Mouse (Mus musculus) cerebellum, adult 2 months (tissue): ENCODE measurements around the gene Fes.

Experiments
- CTCF ChIP-seq: fragments of 200-500 bp; IDR thresholded peaks from 2 replicates; pipeline ENCODE4 v1.5.1; 2011; ENCODE audit warnings: low read depth, mild to moderate bottlenecking, control low read depth, low read length, moderate library complexity, borderline replicate concordance; ENCODE audit not compliant: insufficient read depth
- POLR2A ChIP-seq: fragments of 200-500 bp; IDR thresholded peaks from 2 replicates; pipeline ENCODE4 v1.6.1; 2011; ENCODE audit warnings: low read length, control low read depth, borderline replicate concordance; ENCODE audit not compliant: insufficient read depth

DNA sequence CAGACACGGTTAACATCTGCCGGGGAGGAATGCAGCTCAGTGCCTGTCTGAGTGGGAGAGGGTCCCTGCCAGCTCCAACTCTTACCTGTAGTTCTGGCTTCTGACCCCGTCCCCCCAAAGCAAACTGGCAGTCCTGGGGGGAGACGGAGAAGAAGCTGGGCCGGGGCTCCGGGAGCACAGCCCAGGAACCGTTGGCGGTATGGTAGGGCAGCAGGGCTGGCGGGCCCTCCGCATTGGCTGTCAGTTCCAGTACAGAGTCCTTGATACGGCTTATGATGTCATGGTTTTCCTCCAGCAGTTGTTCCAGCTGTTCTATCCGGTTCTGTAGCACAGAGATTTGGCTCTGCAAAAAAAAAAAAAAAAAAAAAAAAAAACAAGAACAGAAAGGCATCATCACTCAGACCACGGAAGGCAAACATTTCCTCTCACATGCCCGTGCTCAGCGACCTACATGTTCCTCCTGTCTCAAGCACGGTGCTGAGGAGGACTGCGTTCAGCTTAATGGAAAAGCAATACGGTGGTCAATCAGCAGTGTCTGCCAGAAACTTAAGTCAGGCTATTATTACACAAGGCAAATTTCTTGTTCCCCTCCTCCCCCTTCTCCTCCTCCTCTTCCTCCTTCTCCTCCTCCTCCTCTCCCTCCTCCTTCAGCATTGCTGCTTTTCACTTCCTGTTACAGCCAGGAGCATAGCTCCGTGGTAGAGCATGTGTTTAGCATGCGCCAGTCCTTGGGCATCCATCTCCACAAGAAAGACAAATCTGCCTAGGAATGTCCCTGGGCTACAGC is 18.9 kb downstream of the Fes start:
- TF ChIP-seq CTCF (no peak), POLR2A (no peak)
